ENCODE assay signal across 8 mouse cellular contexts in the genomic region with DNA sequence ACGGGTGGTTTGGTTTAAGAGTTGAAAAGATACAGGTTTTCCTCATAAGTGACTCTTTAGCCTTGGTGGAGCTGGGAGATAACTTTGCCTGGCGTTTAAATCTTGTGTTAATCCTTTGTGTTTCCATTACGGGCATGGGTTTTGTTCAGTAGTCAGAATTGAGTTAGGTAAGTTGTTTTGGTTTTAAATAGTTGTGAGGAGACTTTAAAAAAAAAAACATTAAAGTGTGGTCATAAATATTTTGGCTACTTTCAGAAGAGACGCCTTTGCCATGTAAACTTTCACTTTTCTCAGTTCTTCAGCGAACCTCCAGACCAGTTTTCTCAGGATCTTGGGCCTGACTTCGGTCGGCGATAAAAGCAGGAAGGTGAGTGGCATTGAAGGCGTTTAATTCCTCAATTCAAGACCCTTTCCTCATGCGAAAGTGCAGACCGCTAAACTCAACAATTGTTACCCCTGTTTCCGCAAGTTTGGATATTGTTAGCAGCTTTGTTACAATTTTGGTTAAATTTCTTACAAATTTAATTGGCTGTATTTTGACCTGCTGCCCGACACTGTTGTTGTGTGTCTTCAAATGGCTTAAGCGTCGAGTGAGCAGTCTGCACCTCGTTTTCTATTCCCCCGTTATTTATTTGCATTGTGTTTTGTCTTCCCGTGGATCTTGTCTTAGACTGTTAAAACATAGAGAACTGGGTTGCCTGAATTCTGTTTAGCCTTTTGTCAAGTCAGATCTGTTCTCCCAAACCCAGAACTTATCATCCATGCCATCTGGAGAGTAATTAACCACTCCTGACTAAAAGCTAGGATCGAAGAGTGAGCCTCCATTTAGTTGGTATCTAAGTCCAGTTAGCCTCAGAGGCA. TPM values are rescaled to one million over a fixed set of nuclear protein-coding genes. Genes with fewer than 3 reads are reported as not detected.
DNase-seq lines count a peak whose midpoint lies in the region; ATAC-seq and TF ChIP-seq lines count a peak whose summit lies in the region.

No protein-coding gene starts in this region.

- no peak for TF ChIP-seq EP300 in liver, postnatal 0 days (IDR thresholded peaks at IDR 0.05; ENCODE audit: low read depth)

- H3K9me3 ChIP-seq in kidney, embryonic 14.5 days (ENCODE audit: control insufficient read depth, low read length), result no peaks in the 10 kb centered on the region
- no peaks in the 10 kb centered on the region for H3K9me3 ChIP-seq in forebrain, embryonic 15.5 days
- H3K9me3 ChIP-seq in liver, postnatal 0 days (ENCODE audit: low read length), result no peaks in the 10 kb centered on the region

- ATAC-seq in kidney, embryonic 14.5 days (ENCODE audit: low FRiP score, low TSS enrichment), result no peak
- no peak for ATAC-seq in forebrain, embryonic 15.5 days (replicated peaks)
- no peak for ATAC-seq in liver, postnatal 0 days

- no peaks in the 10 kb centered on the region; the same call in 1 of the 2 replicates for H3K4me1 ChIP-seq in kidney, embryonic 14.5 days (ENCODE audit: control insufficient read depth, insufficient read depth, low read length)
- peaks cover 32% of the 10 kb centered on the region for H3K4me1 ChIP-seq in forebrain, embryonic 15.5 days
- peaks cover 22% of the 10 kb centered on the region for H3K4me1 ChIP-seq in liver, postnatal 0 days (ENCODE audit: insufficient read depth)

- H3K36me3 ChIP-seq in kidney, embryonic 14.5 days (ENCODE audit: control insufficient read depth, insufficient read depth, low read length), result peaks cover 25% of the 10 kb centered on the region
- peaks cover 26% of the 10 kb centered on the region for H3K36me3 ChIP-seq in forebrain, embryonic 15.5 days
- peaks cover 40% of the 10 kb centered on the region for H3K36me3 ChIP-seq in liver, postnatal 0 days (replicated peaks; ENCODE audit: insufficient read depth, low read length)

- H3K27me3 ChIP-seq in kidney, embryonic 14.5 days (ENCODE audit: control insufficient read depth, insufficient read depth, low read length), result no peaks in the 10 kb centered on the region
- no peaks in the 10 kb centered on the region for H3K27me3 ChIP-seq in forebrain, embryonic 15.5 days
- no peaks in the 10 kb centered on the region for H3K27me3 ChIP-seq in liver, postnatal 0 days (ENCODE audit: insufficient read depth, low read length)

- no peak for TF ChIP-seq CTCF in liver, postnatal 0 days (IDR thresholded peaks at IDR 0.05; ENCODE audit: low read depth)

- WGBS in kidney, embryonic 14.5 days, result 15% methylated on average over 19 of the region's 19 CpGs
- WGBS in forebrain, embryonic 15.5 days, result 6% methylated on average over 19 of the region's 19 CpGs
- WGBS in liver, postnatal 0 days (ENCODE audit: insufficient replicate concordance), result 6% methylated on average over 19 of the region's 19 CpGs

- H3K4me2 ChIP-seq in kidney, embryonic 14.5 days (replicated peaks; ENCODE audit: low read depth, low read length), result peak overlapping the region; percentile 76
- peak overlapping the region; percentile 70 for H3K4me2 ChIP-seq in forebrain, embryonic 15.5 days (replicated peaks)
- H3K4me2 ChIP-seq in liver, postnatal 0 days (ENCODE audit: low read depth, low read length), result peak overlapping the region; percentile 69

- peak overlapping the region; percentile 96 for H3K27ac ChIP-seq in kidney, embryonic 14.5 days (ENCODE audit: low read depth, low read length)
- peak overlapping the region; percentile 92 for H3K27ac ChIP-seq in forebrain, embryonic 15.5 days (replicated peaks)
- H3K27ac ChIP-seq in liver, postnatal 0 days (ENCODE audit: low read depth), result peak overlapping the region; percentile 99

- no peak for DNase-seq in kidney, postnatal 10 days
- DNase-seq in Muller cell, postnatal 12 days (ENCODE audit: inconsistent ontology term), result peak; percentile 18
- no peak for DNase-seq in liver, postnatal 0 days
- DNase-seq in adrenal gland, adult 18-20 months (ENCODE audit: low spot score in 2 of 2), result no peak
- no peak for DNase-seq in layer of hippocampus, adult 9-10 months (ENCODE audit: low spot score)
- no peak for DNase-seq in frontal cortex, adult 2 months (ENCODE audit: extremely low spot score in 1 of 2, low spot score in 1 of 2)

- peak overlapping the region; percentile 99 for H3K9ac ChIP-seq in kidney, embryonic 14.5 days (ENCODE audit: low read depth, low read length)
- H3K9ac ChIP-seq in forebrain, embryonic 15.5 days (replicated peaks), result peak overlapping the region; percentile 99
- peak overlapping the region; percentile 100 for H3K9ac ChIP-seq in liver, postnatal 0 days (replicated peaks)

- H3K4me3 ChIP-seq in kidney, embryonic 14.5 days (ENCODE audit: low read length), result peak overlapping the region; percentile 97
- peak overlapping the region; percentile 100 for H3K4me3 ChIP-seq in forebrain, embryonic 15.5 days
- peak overlapping the region; percentile 100 for H3K4me3 ChIP-seq in liver, postnatal 0 days (ENCODE audit: low read depth, low read length)

RNA-seq across cellular contexts. Expression of a gene that starts 1.3 kb away (rescaled TPM):
- 78.3 and 114 TPM in 2 replicates for polyA plus RNA-seq in kidney, embryonic 14.5 days (2014; fragmentation: Nextera tagmentation; extraction: Ambion mirVana)
- polyA plus RNA-seq in forebrain, embryonic 15.5 days (2015; fragmentation: Nextera tagmentation; extraction: Ambion mirVana), result 104 and 109 TPM in 2 replicates
- polyA plus RNA-seq in liver, postnatal 0 days (2015; fragmentation: Nextera tagmentation; extraction: Ambion mirVana), result 43.0 and 48.3 TPM in 2 replicates
- total RNA-seq in adrenal gland, adult 18-20 months (2021), result 100 to 1,000 TPM in 1 of 2 experiments, 10 to 100 TPM in 1; 98.5 to 125 TPM
- 92.6 and 102 TPM in 2 replicates for polyA plus RNA-seq in frontal cortex, adult 2 months (2012; rRNA removed)

RNA-seq across cellular contexts. Expression of a gene that starts 22.6 kb away (rescaled TPM):
- 95.1 and 138 TPM in 2 replicates for polyA plus RNA-seq in kidney, embryonic 14.5 days (2014; fragmentation: Nextera tagmentation; extraction: Ambion mirVana)
- polyA plus RNA-seq in forebrain, embryonic 15.5 days (2015; fragmentation: Nextera tagmentation; extraction: Ambion mirVana), result 155 and 160 TPM in 2 replicates
- 85.9 and 91.7 TPM in 2 replicates for polyA plus RNA-seq in liver, postnatal 0 days (2015; fragmentation: Nextera tagmentation; extraction: Ambion mirVana)
- total RNA-seq in adrenal gland, adult 18-20 months (2021), result 100 to 1,000 TPM; 121 to 130 TPM
- 81.2 and 84.3 TPM in 2 replicates for polyA plus RNA-seq in frontal cortex, adult 2 months (2012; rRNA removed)

RNA-seq across cellular contexts. Expression of a gene that starts 57.4 kb away (rescaled TPM):
- polyA plus RNA-seq in kidney, embryonic 14.5 days (2014; fragmentation: Nextera tagmentation; extraction: Ambion mirVana), result 56.0 and 87.0 TPM in 2 replicates
- 462 and 488 TPM in 2 replicates for polyA plus RNA-seq in forebrain, embryonic 15.5 days (2015; fragmentation: Nextera tagmentation; extraction: Ambion mirVana)
- 14.1 and 14.5 TPM in 2 replicates for polyA plus RNA-seq in liver, postnatal 0 days (2015; fragmentation: Nextera tagmentation; extraction: Ambion mirVana)
- 10 to 100 TPM; 55.2 to 72.6 TPM for total RNA-seq in adrenal gland, adult 18-20 months (2021)
- polyA plus RNA-seq in frontal cortex, adult 2 months (2012; rRNA removed), result 538 and 542 TPM in 2 replicates
